Mouse (Mus musculus): Measurements from ENCODE around the gene Rpl38. TPM values are rescaled to one million over a fixed set of nuclear protein-coding genes. Genes with fewer than 3 reads are reported as not detected.

Rpl38 gene
- polyA plus RNA-seq, 1 experiment from 2014 or later = 853 TPM

GRCm38 (mm10) chr11:114711393-114711792 is 43.1 kb downstream of the Rpl38 start:
- Histone ChIP-seq H3K27me3 (ENCODE audit: control insufficient read depth, insufficient read depth, low read length) (no peaks in the 10 kb centered on the region), H3K9me3 (replicated peaks; ENCODE audit: control insufficient read depth, low read length) (no peaks in the 10 kb centered on the region), H3K4me3 (ENCODE audit: low read depth, low read length) (no peak overlapping the region), H3K4me1 (ENCODE audit: control insufficient read depth, insufficient read depth, low read length) (no peaks in the 10 kb centered on the region), H3K9ac (ENCODE audit: low read depth, low read length) (no peak overlapping the region), H3K36me3 (ENCODE audit: control insufficient read depth, insufficient read depth, low read length) (no peaks in the 10 kb centered on the region), H3K27ac (ENCODE audit: low read depth, low read length) (no peak overlapping the region), H3K4me2 (no peak overlapping the region)
- ATAC-seq (replicated peaks; ENCODE audit: insufficient number of reproducible peaks, low FRiP score, low TSS enrichment) = no peak
- WGBS (ENCODE audit: insufficient replicate concordance) = 87% methylated on average over 3 of the region's 3 CpGs

GRCm38 (mm10) chr11:114711861-114712260 is 43.5 kb downstream of the Rpl38 start:
- Histone ChIP-seq H3K9me3 (replicated peaks; ENCODE audit: control insufficient read depth, low read length) (no peaks in the 10 kb centered on the region), H3K27me3 (ENCODE audit: control insufficient read depth, insufficient read depth, low read length) (no peaks in the 10 kb centered on the region), H3K9ac (ENCODE audit: low read depth, low read length) (no peak overlapping the region), H3K27ac (ENCODE audit: low read depth, low read length) (no peak overlapping the region), H3K4me3 (ENCODE audit: low read depth, low read length) (no peak overlapping the region), H3K4me1 (ENCODE audit: control insufficient read depth, insufficient read depth, low read length) (no peaks in the 10 kb centered on the region), H3K36me3 (ENCODE audit: control insufficient read depth, insufficient read depth, low read length) (no peaks in the 10 kb centered on the region), H3K4me2 (no peak overlapping the region)
- ATAC-seq (replicated peaks; ENCODE audit: insufficient number of reproducible peaks, low FRiP score, low TSS enrichment) = no peak
- whole genome bisulfite sequencing (ENCODE audit: insufficient replicate concordance) = 83% methylated on average over 12 of the region's 12 CpGs

DNA sequence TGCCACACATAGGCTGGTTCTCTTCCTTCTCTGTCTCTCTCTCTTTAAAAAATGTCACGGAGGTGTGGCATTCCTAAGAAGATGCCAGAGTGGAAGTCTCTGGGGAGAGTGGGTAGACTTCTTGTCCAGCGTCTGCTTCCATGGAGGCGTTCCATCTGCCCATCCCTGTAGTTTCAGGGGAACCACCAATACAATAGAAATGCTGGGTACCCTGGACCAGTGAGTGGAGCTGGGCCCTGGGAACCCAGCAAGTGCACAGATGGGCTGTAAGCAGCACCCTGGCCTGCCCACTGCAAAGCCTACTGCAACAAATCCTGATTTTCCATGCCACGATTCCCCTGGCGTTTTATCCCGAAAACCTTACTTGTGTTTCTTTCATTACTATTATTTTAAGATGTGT is 46.2 kb downstream of the Rpl38 start:
- H3K4me2 ChIP-seq = no peak overlapping the region
- no peak for ATAC-seq (replicated peaks; ENCODE audit: insufficient number of reproducible peaks, low FRiP score, low TSS enrichment)
- H3K9ac ChIP-seq (ENCODE audit: low read depth, low read length) = no peak overlapping the region
- H3K36me3 ChIP-seq (ENCODE audit: control insufficient read depth, insufficient read depth, low read length) = no peaks in the 10 kb centered on the region
- no peak overlapping the region for H3K27ac ChIP-seq (ENCODE audit: low read depth, low read length)
- WGBS (ENCODE audit: insufficient replicate concordance) = 84% methylated on average over 6 of the region's 6 CpGs
- no peak overlapping the region for H3K4me3 ChIP-seq (ENCODE audit: low read depth, low read length)
- no peaks in the 10 kb centered on the region for H3K9me3 ChIP-seq (replicated peaks; ENCODE audit: control insufficient read depth, low read length)
- H3K27me3 ChIP-seq (ENCODE audit: control insufficient read depth, insufficient read depth, low read length) = no peaks in the 10 kb centered on the region
- H3K4me1 ChIP-seq (ENCODE audit: control insufficient read depth, insufficient read depth, low read length) = no peaks in the 10 kb centered on the region

GRCm38 (mm10) chr11:114715531-114715930 is 47.2 kb downstream of the Rpl38 start:
- Histone ChIP-seq H3K27ac (ENCODE audit: low read depth, low read length) (no peak overlapping the region), H3K9ac (ENCODE audit: low read depth, low read length) (no peak overlapping the region), H3K4me2 (no peak overlapping the region), H3K4me3 (ENCODE audit: low read depth, low read length) (no peak overlapping the region), H3K27me3 (ENCODE audit: control insufficient read depth, insufficient read depth, low read length) (no peaks in the 10 kb centered on the region), H3K9me3 (replicated peaks; ENCODE audit: control insufficient read depth, low read length) (no peaks in the 10 kb centered on the region), H3K36me3 (ENCODE audit: control insufficient read depth, insufficient read depth, low read length) (no peaks in the 10 kb centered on the region), H3K4me1 (ENCODE audit: control insufficient read depth, insufficient read depth, low read length) (no peaks in the 10 kb centered on the region)
- 73% methylated on average over 7 of the region's 7 CpGs for WGBS (ENCODE audit: insufficient replicate concordance)
- ATAC-seq (replicated peaks; ENCODE audit: insufficient number of reproducible peaks, low FRiP score, low TSS enrichment) = no peak

GRCm38 (mm10) chr11:114720535-114720934 is 52.2 kb downstream of the Rpl38 start:
- H3K27me3 ChIP-seq (ENCODE audit: control insufficient read depth, insufficient read depth, low read length) = no peaks in the 10 kb centered on the region
- H3K36me3 ChIP-seq (ENCODE audit: control insufficient read depth, insufficient read depth, low read length) = no peaks in the 10 kb centered on the region
- 85% methylated on average over 10 of the region's 10 CpGs for WGBS (ENCODE audit: insufficient replicate concordance)
- no peak overlapping the region for H3K4me2 ChIP-seq
- ATAC-seq (replicated peaks; ENCODE audit: insufficient number of reproducible peaks, low FRiP score, low TSS enrichment) = no peak
- no peak overlapping the region for H3K27ac ChIP-seq (ENCODE audit: low read depth, low read length)
- no peaks in the 10 kb centered on the region for H3K9me3 ChIP-seq (replicated peaks; ENCODE audit: control insufficient read depth, low read length)
- H3K4me1 ChIP-seq (ENCODE audit: control insufficient read depth, insufficient read depth, low read length) = no peaks in the 10 kb centered on the region; the same call in 1 of the 2 replicates
- no peak overlapping the region for H3K9ac ChIP-seq (ENCODE audit: low read depth, low read length)
- no peak overlapping the region for H3K4me3 ChIP-seq (ENCODE audit: low read depth, low read length)

Other genes starting within 250 kb of the Rpl38 start
- gene Ttyh2, start 6.9 kb downstream of the Rpl38 start, polyA plus RNA-seq (2014; fragmentation: Nextera tagmentation; extraction: Ambion mirVana) = 5.0 and 5.1 TPM in 2 replicates
- gene Dnaic2, start 58.9 kb downstream of the Rpl38 start, polyA plus RNA-seq (2014; fragmentation: Nextera tagmentation; extraction: Ambion mirVana) = 0.20 and 0.50 TPM in 2 replicates
- 0.13 TPM in 1 of 2 replicates, not detected in the other for gene Kif19a, start 96.9 kb downstream of the Rpl38 start, polyA plus RNA-seq (2014; fragmentation: Nextera tagmentation; extraction: Ambion mirVana)
- 0.09 TPM in 1 of 2 replicates, not detected in the other for gene Btbd17, start 127.4 kb downstream of the Rpl38 start, polyA plus RNA-seq (2014; fragmentation: Nextera tagmentation; extraction: Ambion mirVana)
- gene Gpr142, start 130.4 kb downstream of the Rpl38 start, polyA plus RNA-seq (2014; fragmentation: Nextera tagmentation; extraction: Ambion mirVana) = 0.27 TPM in 1 of 2 replicates, not detected in the other
- 21.8 and 23.0 TPM in 2 replicates for gene Gprc5c, start 182.6 kb downstream of the Rpl38 start, polyA plus RNA-seq (2014; fragmentation: Nextera tagmentation; extraction: Ambion mirVana)
- gene Cd300a, start 221.5 kb downstream of the Rpl38 start, polyA plus RNA-seq (2014; fragmentation: Nextera tagmentation; extraction: Ambion mirVana) = 0.84 and 1.4 TPM in 2 replicates

Data from heart, embryonic 11.5 days (tissue).